Mouse (Mus musculus): ENCODE measurements at regions not wholly inside any gene's neighbourhood (a gene's known extent, or its start where the extent isn't known, plus 50 kb on each side); places are given as distances from the start of the nearest gene placed in this dataset.

DNA sequence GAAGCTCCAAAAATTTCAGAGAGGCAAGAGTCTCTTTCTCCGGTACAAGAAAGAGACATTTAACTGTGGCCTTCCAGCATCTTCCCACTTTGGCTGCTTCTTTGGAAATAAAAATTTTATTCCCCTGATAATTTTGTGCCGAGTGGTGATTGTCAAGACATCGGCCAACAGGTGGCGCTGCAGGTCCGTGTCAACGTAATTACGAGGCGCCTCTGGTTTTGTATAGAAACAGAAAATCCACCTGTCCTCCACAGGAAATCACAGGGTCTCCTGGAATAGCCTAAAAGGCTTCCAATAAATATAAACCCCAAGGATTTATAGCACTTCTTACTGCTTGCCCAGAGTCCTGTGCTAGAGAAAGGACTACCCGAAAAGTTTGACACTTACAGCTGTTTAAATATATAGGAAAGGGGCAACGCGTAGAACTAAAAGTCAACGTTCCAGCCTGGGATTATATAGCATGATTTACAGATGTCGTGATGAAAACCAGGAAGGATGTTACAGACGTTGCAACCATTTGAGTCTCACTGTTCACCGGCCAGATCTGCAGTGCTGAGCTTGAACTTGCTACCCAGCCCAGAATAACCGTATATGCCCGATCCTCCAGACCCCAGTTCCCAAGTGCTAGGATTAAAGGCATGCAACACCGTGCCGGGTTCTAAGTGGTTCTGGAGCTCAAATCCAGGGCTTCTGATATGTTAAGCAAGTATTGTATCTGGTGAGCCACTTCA, 251.3 kb upstream of the Tgfbr2 start:
- DNase-seq (ENCODE audit: low read depth, low spot score), result peak; percentile 91

DNA sequence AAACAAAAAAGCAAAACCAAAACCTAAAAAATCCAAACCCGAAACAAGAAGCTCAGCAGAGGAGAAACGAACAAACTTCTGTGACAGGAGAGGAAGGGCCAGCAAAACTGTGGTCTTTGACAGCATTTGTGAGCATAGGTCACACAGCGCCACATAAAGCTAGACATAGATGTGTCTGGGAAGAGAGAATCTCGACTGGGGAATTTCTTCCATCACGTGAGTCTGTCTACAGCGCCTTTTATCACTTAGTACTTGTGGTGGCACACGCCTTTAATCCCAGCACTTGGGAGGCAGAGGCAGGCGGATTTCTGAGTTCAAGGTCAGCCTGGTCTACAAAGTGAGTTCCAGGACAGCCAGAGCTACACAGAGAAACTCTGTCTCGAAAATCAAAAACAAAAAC, 250.2 kb upstream of the Tgfbr2 start:
- DNase-seq (ENCODE audit: low read depth, low spot score), result peak; percentile 53

DNA sequence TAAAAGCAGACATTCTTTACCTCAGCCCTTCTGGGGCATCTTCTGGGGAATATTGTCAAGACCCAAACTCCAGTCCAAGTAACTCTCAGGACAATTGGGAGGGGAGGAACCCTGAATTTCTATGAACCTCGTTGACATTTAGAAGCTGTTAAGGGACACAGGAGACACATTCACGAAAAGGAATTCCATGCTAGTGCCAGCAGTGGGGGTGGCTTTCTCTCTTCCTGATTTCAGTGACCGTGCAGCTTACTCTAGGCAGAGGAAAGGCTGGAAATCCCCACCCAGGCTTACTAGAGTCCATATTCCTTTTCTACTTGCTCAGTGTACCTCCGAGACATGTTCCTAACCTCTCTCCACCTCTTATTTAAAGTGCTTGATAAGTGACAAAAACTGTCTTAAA, 239.9 kb upstream of the Tgfbr2 start:
- DNase-seq (ENCODE audit: low read depth, low spot score), result no peak

DNA sequence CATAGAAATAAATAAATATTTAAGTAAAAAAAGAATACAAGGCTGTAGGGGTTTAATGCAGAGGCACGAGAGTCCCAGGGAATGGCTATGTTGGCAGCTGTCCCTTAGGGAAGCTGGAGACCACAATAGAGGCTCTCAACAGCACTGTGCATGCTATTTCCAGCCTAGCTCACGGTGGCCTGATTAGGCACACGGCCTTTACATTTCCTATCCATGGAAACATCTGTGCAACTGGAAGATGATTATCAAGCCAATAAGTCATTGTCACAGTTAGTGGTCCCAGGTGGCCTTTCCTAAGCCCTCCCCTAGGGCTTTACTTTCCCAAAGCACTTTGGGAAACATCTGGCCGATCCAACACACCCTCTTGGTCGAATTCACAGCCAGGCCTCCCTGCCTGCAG, 235.9 kb upstream of the Tgfbr2 start:
- no peak for DNase-seq (ENCODE audit: low read depth, low spot score)

DNA sequence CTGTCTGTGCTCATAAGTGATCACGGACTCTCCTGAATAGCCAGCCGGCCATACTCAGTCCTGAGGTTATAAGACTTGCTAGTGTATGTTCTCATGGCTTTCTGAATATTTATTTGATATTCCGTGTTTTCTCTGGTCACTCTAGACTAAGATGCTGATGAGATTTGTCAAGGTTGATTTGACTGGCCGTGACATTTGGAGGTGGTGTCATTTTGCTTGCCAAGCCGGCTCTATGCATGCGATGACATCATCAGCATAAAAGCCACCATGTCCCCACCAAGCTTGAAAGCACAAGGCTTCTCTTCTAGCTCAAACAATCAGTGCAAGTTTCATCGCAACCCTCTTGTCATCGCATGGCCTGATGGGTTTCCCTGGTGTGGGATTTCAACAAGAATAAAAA, 235.3 kb upstream of the Tgfbr2 start:
- no peak for DNase-seq (ENCODE audit: low read depth, low spot score)

DNA sequence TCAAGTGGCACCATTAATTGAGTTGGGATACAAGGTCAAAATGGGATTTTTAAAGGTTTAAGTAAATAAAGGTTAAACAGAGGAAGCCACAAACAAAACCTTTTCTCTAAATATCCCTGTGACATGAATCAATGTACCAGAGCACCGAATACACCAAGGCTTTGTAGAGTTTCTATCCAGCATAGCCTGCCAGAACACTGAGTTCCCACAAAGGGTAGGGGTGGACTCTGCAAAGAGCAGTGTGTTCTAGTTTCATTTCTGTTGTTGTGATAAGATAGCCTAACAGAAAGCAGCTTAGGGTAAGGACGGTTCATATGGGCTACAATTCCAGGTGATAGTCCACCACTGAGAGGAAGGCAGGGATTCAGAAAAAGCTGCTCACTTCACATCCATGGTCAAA, 233.0 kb upstream of the Tgfbr2 start:
- DNase-seq (ENCODE audit: low read depth, low spot score), result no peak

DNA sequence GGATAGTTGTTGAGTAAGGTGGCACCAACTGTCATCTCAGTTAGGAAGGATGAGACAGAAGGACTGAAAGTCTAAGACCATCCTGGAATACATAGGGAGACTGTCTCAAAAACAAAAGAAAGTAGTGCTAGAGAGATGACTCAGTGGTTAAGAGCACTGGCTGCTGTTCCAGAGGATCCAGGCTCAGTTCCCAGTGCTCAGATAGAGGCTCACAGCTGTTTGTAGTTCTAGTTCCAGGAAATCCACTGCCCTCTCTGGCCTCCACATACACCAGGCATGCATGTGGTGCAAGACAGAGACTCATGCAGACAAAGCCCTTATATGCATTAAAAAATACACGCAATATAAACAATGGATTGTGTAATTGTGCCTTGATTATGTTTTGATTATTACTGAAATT, 229.9 kb upstream of the Tgfbr2 start:
- DNase-seq (ENCODE audit: low read depth, low spot score), result no peak

DNA sequence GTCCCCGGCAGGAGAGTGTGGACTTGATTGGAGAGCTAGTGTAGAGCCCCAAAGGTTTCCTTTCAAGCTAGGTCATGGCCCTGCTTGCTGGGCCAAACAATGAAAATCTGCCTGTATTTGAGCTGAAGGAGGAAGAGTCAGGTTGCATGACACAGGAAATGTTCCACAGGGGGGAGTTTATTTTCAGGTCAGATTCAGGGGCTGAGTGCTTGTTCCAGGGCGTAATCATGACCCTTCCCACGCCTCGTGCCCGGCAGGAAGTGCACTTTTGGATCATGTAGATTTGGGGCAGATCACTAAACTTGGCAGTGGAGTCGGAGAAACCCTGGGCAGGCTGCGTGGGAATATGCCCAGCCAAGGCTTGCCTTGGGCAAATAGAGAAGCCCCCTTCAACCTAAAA, 226.7 kb upstream of the Tgfbr2 start:
- DNase-seq (ENCODE audit: low read depth, low spot score), result no peak

DNA sequence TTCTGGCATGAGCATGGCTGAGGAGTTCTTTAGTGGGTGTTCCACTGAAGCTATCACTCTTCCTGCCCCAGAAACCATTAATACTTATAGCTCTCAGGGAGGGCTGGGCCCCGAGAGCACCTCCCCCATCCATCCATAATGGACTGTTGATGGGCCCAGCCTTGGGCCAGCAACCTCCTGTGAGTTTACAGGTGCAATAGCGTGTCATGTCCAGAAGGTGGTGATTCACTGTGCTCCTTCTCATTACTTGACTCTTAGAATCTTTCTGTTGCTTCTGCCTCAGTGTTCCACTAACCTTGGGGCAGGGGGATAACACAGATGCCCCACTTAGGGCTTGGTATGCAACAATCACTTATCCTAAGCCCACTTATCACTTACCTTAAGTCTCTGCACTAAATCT, 225.1 kb upstream of the Tgfbr2 start:
- DNase-seq (ENCODE audit: low read depth, low spot score), result peak; percentile 72

DNA sequence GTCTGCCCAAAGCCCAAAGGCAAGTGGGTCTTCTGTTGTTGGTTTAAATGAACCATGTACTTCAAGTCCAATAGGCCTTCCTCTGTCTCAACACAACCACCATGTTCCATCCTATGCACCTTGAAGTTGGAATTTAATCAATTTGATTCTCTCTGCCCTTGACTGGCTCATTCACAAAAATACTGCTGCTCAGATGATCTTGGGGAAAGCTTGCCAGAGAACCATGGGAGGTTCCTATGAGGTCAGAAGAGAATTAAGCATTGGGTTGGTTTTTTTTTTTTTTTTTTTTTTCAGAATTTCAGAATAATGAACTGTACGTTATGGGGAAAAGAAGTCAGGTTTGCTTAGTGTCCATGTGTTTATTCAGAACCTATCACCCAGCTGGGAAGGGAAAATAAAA, 224.1 kb upstream of the Tgfbr2 start:
- no peak for DNase-seq (ENCODE audit: low read depth, low spot score)

DNA sequence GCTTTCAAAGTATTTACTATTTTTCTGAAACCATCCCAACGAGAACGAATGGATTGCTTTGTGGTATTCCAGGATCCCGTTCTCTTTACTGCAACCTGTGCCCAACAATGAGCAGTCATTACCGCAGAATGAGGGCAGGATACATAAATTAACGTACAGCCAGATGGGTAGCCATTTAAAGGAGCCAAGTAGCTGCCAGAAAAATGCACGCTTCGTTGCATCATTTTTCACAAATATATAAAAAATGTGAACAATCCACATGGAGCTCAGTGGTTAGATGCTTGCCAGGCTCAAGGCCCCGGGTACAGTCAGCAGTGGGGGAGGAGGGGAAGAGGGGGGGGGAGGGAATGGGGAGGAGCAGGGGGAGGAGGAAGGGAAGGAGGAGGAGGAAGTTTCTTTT, 217.1 kb upstream of the Tgfbr2 start:
- DNase-seq (ENCODE audit: low read depth, low spot score), result no peak

DNA sequence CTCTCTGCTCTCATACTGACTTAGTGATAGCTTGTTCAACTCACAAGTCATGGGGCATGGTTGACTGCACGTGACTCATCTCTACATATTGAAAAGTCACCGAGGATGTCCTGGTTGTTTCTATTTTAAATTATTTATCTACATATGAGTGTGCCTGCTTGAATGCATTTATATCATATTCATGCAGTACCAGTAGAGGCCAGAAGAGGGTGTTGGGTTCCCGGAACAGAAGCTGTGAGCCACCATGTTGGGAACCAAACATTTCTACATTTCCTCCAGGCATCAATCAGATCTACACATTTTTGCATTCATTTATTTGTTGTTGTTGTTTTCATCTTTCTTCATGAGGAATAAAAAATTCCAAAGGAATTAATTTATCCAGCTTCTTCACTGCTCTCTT, 214.6 kb upstream of the Tgfbr2 start:
- DNase-seq (ENCODE audit: low read depth, low spot score), result peak; percentile 55

DNA sequence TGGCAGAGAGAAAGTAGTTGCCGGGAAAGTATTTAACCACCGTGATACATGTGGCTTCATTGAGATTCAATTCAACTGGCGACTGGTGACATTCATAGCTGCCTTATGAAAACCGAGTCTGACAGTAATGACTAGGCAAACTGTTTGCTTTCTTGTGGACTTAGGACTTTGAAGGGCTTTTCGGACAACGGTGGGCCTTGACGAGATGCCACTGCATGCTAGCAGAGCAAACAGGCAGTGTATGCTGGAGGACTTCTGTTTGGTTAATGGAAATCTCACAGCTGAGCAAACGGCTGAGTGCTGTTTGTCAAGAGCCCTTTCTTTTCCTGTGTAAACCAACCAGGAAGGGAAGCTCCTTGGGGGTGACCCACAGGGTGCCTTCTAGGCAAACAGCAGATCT, 213.7 kb upstream of the Tgfbr2 start:
- no peak for DNase-seq (ENCODE audit: low read depth, low spot score)

DNA sequence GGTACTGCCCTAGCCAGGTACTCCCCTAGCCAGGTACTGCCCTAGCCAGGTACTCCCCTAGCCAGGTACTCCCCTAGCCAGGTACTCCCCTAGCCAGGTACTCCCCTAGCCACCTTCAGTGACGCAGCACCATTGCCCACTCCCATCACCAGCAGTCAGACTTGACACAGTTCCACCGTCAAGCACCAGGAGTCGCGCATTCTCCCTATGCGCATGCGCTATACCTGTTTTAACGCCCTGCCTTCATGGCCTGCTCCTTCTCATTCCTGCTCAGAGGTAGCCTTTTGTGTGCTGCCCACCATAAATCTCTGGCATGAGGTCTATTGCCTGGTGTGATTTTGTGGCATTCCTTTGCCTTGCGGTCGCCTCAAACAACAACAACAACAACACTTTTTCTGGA, 212.9 kb upstream of the Tgfbr2 start:
- peak; percentile 65 for DNase-seq (ENCODE audit: low read depth, low spot score)

DNA sequence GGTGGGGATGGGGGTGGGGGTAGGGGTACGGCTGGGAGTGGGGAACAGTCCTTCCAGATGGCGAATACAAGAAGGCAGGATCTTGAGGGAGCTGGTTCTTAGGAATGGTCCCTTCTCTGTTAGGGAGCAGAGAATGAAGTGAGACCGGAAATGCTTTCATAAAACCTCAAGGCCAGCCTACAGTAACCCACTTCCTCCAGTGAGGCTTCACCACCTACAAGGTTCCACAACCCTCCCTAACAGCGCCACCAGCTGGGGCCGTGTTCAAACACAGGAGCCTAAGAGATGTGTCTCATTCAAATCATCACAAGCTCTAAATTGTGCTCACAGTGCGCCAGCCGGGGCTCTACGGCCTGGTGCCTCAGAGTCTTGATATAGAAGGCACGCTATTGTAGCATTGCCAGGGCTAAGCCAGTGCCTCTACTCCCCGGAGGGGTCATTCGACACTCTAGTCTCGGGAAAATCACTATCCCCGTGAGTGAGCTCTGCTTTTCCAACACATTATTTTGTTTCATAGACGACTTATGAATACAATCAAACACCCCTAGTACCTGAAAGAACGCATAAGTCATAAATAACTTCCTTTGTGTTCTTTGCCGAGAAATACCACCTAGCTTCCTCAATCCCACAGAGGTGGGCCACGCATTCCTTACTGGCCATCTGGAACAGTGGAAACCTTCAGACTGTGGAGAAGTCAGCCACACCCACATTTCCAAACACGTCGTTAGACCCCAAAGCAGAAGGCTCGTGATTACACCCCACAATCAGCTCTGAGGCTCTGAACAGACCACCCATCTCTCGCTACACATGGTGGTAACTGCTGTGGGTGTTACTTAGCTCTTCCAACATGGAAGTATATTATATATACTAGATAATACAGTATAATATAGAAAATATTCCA, 209.3 kb upstream of the Tgfbr2 start:
- peak; percentile 78 for DNase-seq (ENCODE audit: low read depth, low spot score)

DNA sequence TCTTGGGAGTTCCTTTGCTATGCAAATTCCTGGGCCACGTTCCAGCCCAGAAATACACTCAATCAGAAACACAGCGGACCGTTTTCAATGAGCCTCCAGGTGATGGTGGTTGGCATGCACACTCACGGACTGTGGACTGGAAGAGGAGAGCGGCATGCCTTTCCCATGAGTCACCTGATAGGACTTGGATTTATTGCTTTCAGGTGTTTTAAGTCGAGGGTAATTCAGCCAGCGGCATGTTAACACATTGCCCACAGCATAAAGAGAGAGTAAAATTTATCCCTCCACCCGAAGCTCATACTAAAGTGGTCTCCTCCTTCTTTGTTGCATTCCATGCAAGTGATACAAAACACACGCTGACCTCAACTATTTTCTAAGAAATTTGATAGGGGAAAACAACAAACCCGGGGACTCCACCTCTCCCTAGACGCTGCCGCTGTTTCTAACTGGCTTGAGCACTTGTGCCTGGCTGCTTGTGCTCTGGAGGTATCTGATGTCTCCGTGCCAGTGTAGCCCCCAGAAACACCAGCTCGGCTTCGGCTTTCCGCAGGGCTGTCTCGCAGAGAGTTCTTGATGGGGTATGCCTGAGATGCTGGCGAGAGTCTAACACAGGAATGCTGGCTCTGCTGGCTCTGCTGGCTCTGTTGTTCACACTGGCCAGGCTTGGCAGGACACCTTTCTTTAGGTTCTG, 208.4 kb upstream of the Tgfbr2 start:
- peak; percentile 39 for DNase-seq (ENCODE audit: low read depth, low spot score)

DNA sequence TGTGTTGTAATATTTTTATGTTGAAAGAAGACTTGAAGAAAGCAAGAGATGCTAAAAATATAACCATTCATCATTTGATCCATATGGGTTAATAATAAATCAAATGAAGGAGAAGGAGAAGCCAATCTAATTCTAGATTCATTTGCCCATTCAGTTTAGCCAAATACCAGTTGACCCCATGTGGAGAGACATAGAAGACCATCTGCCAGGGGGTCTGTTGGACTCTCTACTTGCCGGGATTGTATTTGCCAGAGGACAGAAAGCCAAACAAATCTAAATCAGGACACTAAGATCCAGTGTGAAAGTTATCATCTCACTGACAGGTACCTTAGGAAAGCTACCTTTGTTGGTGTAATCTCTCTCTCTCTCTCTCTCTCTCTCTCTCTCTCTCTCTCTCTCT, 202.5 kb upstream of the Tgfbr2 start:
- no peak for DNase-seq (ENCODE audit: low read depth, low spot score)

DNA sequence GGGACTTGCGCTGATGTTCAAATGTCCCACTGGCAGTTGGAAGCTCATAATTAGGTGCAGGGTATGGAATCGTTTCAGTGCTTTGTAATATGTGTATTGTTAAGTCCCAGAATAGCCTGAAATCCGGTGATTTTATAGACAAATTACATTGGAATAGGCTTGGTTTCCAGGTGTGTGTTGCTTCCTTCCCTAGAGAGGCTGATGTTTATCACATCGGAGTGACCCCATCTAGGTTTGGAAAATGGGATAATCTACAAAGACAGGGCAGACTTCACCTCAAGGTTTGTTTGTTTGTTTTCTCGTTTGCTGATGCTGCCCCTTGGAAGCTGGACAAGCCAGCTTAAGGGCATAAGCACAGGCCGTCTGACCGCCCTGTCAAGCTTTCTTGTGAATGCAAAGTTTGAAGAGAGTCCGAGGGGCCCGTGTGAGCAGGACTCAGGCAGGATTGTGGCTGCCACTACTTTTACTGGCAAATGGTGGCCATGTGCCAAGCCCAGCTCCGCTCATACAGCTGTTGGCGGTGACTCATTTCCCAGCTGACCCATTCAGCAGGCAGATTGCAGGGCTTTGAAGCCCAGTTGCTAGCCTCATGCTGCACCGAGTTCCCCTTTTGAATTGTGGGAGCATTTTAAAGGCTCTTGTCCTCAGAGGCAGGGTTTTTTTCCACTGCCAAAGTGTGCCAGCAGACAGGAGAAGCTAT, 200.6 kb upstream of the Tgfbr2 start:
- no peak for DNase-seq (ENCODE audit: low read depth, low spot score)

DNA sequence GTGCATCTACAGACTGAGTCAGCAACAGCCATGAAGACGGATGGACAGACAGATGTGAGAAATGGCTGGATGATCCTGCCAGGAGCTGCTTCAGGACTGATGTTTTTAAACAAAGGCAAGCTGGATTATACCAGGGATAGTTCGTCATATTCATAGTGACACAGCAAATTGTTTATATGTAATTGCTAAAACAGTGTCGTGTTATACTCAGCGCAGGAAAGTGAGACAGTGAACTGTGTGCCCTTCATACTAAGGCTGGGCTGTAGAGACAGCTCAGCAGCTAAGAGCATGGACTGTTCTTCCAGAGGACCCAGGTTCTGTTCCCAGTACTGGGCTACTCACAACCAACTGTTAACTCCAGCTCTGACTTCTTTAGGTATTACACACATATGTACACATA, 199.2 kb upstream of the Tgfbr2 start:
- no peak for DNase-seq (ENCODE audit: low read depth, low spot score)

DNA sequence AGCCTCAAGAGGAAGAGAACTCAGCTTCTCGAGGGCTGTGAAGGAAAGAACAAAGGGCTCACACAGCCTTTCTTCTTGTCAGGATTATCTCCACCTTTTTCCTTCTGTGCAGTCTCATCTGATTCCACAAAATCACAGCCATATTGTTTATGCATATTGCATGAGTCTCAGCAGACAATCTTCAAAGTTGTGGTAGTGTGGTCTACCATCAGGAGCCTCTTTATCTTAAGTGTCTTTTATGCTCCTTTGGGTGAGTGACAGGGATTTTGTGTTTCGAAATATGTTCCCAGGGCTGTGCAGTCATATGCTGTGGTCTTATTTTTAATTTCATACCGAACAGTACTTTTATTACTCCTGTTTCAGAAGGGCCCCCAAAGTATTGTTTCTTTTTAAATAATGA, 198.2 kb upstream of the Tgfbr2 start:
- no peak for DNase-seq (ENCODE audit: low read depth, low spot score)

DNA sequence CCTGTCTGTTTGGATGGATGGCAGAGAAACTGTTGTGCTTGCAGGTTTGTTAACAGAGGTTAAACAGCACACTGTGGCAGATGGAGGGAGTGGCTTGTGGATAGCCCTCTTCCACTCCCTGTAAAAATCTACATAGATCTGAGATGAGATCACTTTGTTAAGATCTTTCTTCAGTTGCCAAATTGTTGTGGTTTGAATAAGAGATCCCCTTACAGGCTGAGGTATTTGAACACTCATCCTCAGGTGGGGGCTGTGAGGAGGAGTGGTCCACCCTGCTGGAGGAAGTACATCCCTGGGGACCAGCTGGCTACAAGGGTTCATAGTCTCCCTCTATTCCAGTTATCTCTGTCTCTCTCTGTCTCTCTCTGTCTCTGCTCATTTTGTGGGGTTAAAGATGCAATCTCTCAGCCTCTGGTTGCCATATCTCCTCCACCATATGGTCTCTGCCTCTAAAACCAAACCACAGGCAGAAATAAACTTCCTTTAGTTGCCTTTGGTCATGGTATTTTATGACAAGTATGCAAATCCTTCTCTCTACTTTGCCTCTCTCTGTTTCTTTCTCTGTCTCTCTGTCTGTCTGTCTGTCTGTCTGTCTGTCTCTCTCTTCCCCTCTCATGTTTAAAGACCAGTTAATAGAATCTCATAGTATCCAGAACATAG, 194.0 kb upstream of the Tgfbr2 start:
- peak; percentile 45 for DNase-seq (ENCODE audit: low read depth, low spot score)

All from ZHBTc4 (cell line).